Mouse (Mus musculus): ENCODE measurements around the gene Cdh4. TPM values are rescaled to one million over a fixed set of nuclear protein-coding genes. Genes with fewer than 3 reads are reported as not detected.

Gene Cdh4
- total RNA-seq, 1 experiment = 1.9 TPM

DNA sequence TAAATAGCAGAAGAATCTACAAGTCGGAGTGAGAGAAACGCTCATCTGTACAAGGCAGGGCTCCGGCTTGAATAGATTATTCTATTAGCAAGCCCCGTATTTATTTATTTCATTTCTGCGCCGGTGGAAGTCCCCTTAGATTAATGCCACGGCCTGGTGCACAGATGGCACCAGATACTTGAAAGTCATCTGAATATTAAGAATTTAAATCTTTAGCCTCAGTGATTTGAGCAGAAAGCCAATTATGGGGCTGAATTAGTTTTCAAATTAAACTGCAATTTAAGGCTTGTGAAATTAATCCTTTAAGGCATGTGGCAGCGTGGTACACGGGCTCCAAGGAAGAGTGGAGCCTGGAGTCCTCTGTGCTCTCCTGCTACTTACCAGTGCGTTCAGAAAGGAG lies 411.7 kb downstream of the Cdh4 start:
- no peak overlapping the region for H3K9ac ChIP-seq (ENCODE audit: insufficient read depth, low read depth, low read length, poor library complexity, severe bottlenecking)
- H3K36me3 ChIP-seq (ENCODE audit: control insufficient read depth, insufficient read depth, low read length, poor library complexity, severe bottlenecking) = no peaks in the 10 kb centered on the region
- DNase-seq (ENCODE audit: low read depth, low spot score) = no peak
- in situ Hi-C loops (cut with MboI; ENCODE audit: low sequenced_read_pairs in 2 of 2, unreplicated experiment in 2 of 2) = no loop called here
- no peak overlapping the region for H3K4me3 ChIP-seq (ENCODE audit: insufficient read depth in 1 of 2, low read depth in 1 of 2, low read length in 2 of 2, poor library complexity in 1 of 2, severe bottlenecking in 1 of 2)
- H3K4me1 ChIP-seq (ENCODE audit: control insufficient read depth in 2 of 2, insufficient read depth in 2 of 2, low read length in 2 of 2, poor library complexity in 1 of 2) = no peaks in the 10 kb centered on the region
- H3K27ac ChIP-seq (ENCODE audit: insufficient read depth, low read depth, low read length, poor library complexity, severe bottlenecking) = no peak overlapping the region
- no peaks in the 10 kb centered on the region for H3K9me3 ChIP-seq (ENCODE audit: control insufficient read depth, insufficient read depth, low read depth, low read length)
- no peak for TF ChIP-seq CHD2 (IDR thresholded peaks at IDR 0.05; ENCODE audit: low read depth, low read length)
- TF ChIP-seq MAFK (IDR thresholded peaks at IDR 0.05; ENCODE audit: insufficient read depth, low read depth, low read length) = no peak
- no peak for TF ChIP-seq HCFC1 (IDR thresholded peaks at IDR 0.05; ENCODE audit: borderline replicate concordance, insufficient read depth, low read length)
- TF ChIP-seq ZC3H11A (IDR thresholded peaks at IDR 0.05; ENCODE audit: borderline replicate concordance, low read depth, low read length) = no peak
- no peak for TF ChIP-seq ZNF384 (IDR thresholded peaks at IDR 0.05; ENCODE audit: low read depth, low read length)

DNA sequence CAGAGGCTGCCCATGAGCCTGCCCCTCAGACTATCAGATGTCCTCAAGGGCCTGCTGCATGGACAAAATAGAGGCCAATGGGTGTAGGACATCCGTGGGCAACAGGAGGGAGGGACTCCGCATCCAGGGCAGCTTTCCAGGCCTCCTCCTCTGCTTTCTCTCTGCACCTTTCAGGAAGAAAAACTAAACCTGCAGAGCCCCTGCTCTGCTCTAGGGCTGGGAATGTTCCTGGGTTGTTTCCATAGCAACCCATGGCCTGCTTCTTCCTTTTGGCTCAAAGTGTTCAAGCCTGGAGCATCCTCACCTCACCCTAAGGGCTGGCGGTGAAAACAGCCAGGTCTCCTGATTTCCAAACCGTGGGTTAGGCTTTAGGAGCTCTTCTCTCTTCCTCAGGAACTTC lies 414.9 kb downstream of the Cdh4 start:
- Histone ChIP-seq H3K4me1 (ENCODE audit: control insufficient read depth in 2 of 2, insufficient read depth in 2 of 2, low read length in 2 of 2, poor library complexity in 1 of 2) (no peaks in the 10 kb centered on the region), H3K9ac (ENCODE audit: insufficient read depth, low read depth, low read length, poor library complexity, severe bottlenecking) (no peak overlapping the region), H3K9me3 (ENCODE audit: control insufficient read depth, insufficient read depth, low read depth, low read length) (no peaks in the 10 kb centered on the region), H3K27ac (ENCODE audit: insufficient read depth, low read depth, low read length, poor library complexity, severe bottlenecking) (no peak overlapping the region), H3K36me3 (ENCODE audit: control insufficient read depth, insufficient read depth, low read length, poor library complexity, severe bottlenecking) (no peaks in the 10 kb centered on the region), H3K4me3 (ENCODE audit: insufficient read depth in 1 of 2, low read depth in 1 of 2, low read length in 2 of 2, poor library complexity in 1 of 2, severe bottlenecking in 1 of 2) (no peak overlapping the region)
- in situ Hi-C loops (cut with MboI; ENCODE audit: low sequenced_read_pairs in 2 of 2, unreplicated experiment in 2 of 2) = no loop called here
- DNase-seq (ENCODE audit: low read depth, low spot score) = no peak
- TF ChIP-seq CHD2 (IDR thresholded peaks at IDR 0.05; ENCODE audit: low read depth, low read length) (no peak), ZC3H11A (IDR thresholded peaks at IDR 0.05; ENCODE audit: borderline replicate concordance, low read depth, low read length) (no peak), MAFK (IDR thresholded peaks at IDR 0.05; ENCODE audit: insufficient read depth, low read depth, low read length) (no peak), ZNF384 (IDR thresholded peaks at IDR 0.05; ENCODE audit: low read depth, low read length) (no peak), HCFC1 (IDR thresholded peaks at IDR 0.05; ENCODE audit: borderline replicate concordance, insufficient read depth, low read length) (no peak)

DNA sequence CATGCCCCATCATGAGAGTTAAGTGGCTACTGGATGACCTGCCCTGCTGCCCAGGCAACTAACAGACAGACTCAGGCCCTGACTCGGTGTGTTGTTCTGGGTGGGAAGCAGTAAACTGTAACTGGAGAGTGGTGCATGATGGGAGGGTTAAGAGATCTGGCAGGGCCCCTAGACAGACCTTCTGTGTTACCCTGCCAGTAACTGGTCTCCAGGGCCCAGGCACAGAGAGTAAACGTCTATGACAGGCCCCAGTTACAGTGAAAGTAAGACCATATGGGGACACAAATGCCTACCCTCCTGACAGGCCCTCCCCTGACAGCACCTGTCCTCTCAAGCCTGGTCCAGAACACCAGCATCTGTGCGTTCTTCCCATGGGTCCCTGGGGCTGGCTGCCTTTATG lies 420.4 kb downstream of the Cdh4 start:
- in situ Hi-C loops (cut with MboI; ENCODE audit: low sequenced_read_pairs in 2 of 2, unreplicated experiment in 2 of 2) = no loop called here
- no peak overlapping the region for H3K4me3 ChIP-seq (ENCODE audit: insufficient read depth in 1 of 2, low read depth in 1 of 2, low read length in 2 of 2, poor library complexity in 1 of 2, severe bottlenecking in 1 of 2)
- TF ChIP-seq CHD2 (IDR thresholded peaks at IDR 0.05; ENCODE audit: low read depth, low read length) (no peak), ZC3H11A (IDR thresholded peaks at IDR 0.05; ENCODE audit: borderline replicate concordance, low read depth, low read length) (no peak), ZNF384 (IDR thresholded peaks at IDR 0.05; ENCODE audit: low read depth, low read length) (no peak), MAFK (IDR thresholded peaks at IDR 0.05; ENCODE audit: insufficient read depth, low read depth, low read length) (no peak), HCFC1 (IDR thresholded peaks at IDR 0.05; ENCODE audit: borderline replicate concordance, insufficient read depth, low read length) (no peak)
- no peaks in the 10 kb centered on the region for H3K9me3 ChIP-seq (ENCODE audit: control insufficient read depth, insufficient read depth, low read depth, low read length)
- H3K36me3 ChIP-seq (ENCODE audit: control insufficient read depth, insufficient read depth, low read length, poor library complexity, severe bottlenecking) = no peaks in the 10 kb centered on the region
- no peak for DNase-seq (ENCODE audit: low read depth, low spot score)
- no peak overlapping the region for H3K9ac ChIP-seq (ENCODE audit: insufficient read depth, low read depth, low read length, poor library complexity, severe bottlenecking)
- no peak overlapping the region for H3K27ac ChIP-seq (ENCODE audit: insufficient read depth, low read depth, low read length, poor library complexity, severe bottlenecking)
- H3K4me1 ChIP-seq (ENCODE audit: control insufficient read depth in 2 of 2, insufficient read depth in 2 of 2, low read length in 2 of 2, poor library complexity in 1 of 2) = no peaks in the 10 kb centered on the region

DNA sequence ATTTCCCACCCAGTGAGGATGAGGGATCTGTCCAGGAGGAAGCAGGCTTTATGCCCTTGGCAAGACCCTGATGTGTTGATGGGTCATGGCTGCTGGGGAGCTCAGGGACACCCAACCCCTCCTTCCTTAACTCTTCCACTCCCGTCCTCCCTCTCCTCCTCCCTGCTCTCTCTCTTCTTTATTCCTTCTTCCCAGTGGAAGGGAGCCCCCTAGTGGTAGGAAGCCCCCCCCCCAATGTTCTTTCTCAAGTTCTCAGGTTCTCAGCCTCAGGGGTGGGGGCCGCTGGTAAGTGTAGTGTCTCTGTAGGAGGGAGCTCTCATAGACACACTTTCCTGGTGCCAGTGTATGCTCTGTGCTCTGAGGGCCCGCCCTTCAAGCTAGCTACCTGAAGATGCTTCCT lies 421.0 kb downstream of the Cdh4 start:
- peak; percentile 13 for DNase-seq (ENCODE audit: low read depth, low spot score)
- Histone ChIP-seq H3K9ac (ENCODE audit: insufficient read depth, low read depth, low read length, poor library complexity, severe bottlenecking) (no peak overlapping the region), H3K9me3 (ENCODE audit: control insufficient read depth, insufficient read depth, low read depth, low read length) (no peaks in the 10 kb centered on the region), H3K4me1 (ENCODE audit: control insufficient read depth in 2 of 2, insufficient read depth in 2 of 2, low read length in 2 of 2, poor library complexity in 1 of 2) (no peaks in the 10 kb centered on the region), H3K36me3 (ENCODE audit: control insufficient read depth, insufficient read depth, low read length, poor library complexity, severe bottlenecking) (no peaks in the 10 kb centered on the region), H3K4me3 (ENCODE audit: insufficient read depth in 1 of 2, low read depth in 1 of 2, low read length in 2 of 2, poor library complexity in 1 of 2, severe bottlenecking in 1 of 2) (no peak overlapping the region), H3K27ac (ENCODE audit: insufficient read depth, low read depth, low read length, poor library complexity, severe bottlenecking) (no peak overlapping the region)
- no peak for TF ChIP-seq ZC3H11A (IDR thresholded peaks at IDR 0.05; ENCODE audit: borderline replicate concordance, low read depth, low read length)
- no peak for TF ChIP-seq HCFC1 (IDR thresholded peaks at IDR 0.05; ENCODE audit: borderline replicate concordance, insufficient read depth, low read length)
- no peak for TF ChIP-seq MAFK (IDR thresholded peaks at IDR 0.05; ENCODE audit: insufficient read depth, low read depth, low read length)
- TF ChIP-seq CHD2 (IDR thresholded peaks at IDR 0.05; ENCODE audit: low read depth, low read length) = no peak
- no peak for TF ChIP-seq ZNF384 (IDR thresholded peaks at IDR 0.05; ENCODE audit: low read depth, low read length)
- in situ Hi-C loops (cut with MboI; ENCODE audit: low sequenced_read_pairs in 2 of 2, unreplicated experiment in 2 of 2) = no loop called here

DNA sequence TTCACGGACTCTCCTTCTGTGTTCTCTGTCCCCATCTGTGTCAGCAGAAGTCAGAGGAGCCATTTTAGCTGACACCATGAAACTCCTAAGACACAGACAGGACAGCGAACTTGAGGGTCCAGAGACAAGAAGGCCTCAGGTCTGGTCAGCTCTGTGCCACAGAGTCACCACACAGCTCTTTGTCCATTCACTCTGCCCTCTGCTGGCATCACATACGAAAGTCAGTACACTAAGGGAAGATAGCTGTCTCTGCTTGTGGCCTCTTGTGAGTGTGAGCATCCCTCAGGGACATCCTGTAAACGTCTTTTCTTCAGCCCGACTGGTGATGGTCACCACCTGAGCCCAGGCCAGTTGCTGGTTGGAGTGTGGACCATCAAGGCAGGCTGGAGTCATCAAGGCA lies 422.9 kb downstream of the Cdh4 start:
- H3K9ac ChIP-seq (ENCODE audit: insufficient read depth, low read depth, low read length, poor library complexity, severe bottlenecking) = no peak overlapping the region
- DNase-seq (ENCODE audit: low read depth, low spot score) = no peak
- H3K36me3 ChIP-seq (ENCODE audit: control insufficient read depth, insufficient read depth, low read length, poor library complexity, severe bottlenecking) = no peaks in the 10 kb centered on the region
- H3K27ac ChIP-seq (ENCODE audit: insufficient read depth, low read depth, low read length, poor library complexity, severe bottlenecking) = no peak overlapping the region
- peaks cover 0 to 3% of the 10 kb centered on the region in 2 experiments; a peak in 1 of 4 replicates for H3K4me1 ChIP-seq (ENCODE audit: control insufficient read depth in 2 of 2, insufficient read depth in 2 of 2, low read length in 2 of 2, poor library complexity in 1 of 2)
- H3K9me3 ChIP-seq (ENCODE audit: control insufficient read depth, insufficient read depth, low read depth, low read length) = no peaks in the 10 kb centered on the region
- H3K4me3 ChIP-seq (ENCODE audit: insufficient read depth in 1 of 2, low read depth in 1 of 2, low read length in 2 of 2, poor library complexity in 1 of 2, severe bottlenecking in 1 of 2) = no peak overlapping the region
- TF ChIP-seq ZNF384 (IDR thresholded peaks at IDR 0.05; ENCODE audit: low read depth, low read length) (no peak), ZC3H11A (IDR thresholded peaks at IDR 0.05; ENCODE audit: borderline replicate concordance, low read depth, low read length) (no peak), HCFC1 (IDR thresholded peaks at IDR 0.05; ENCODE audit: borderline replicate concordance, insufficient read depth, low read length) (no peak), MAFK (IDR thresholded peaks at IDR 0.05; ENCODE audit: insufficient read depth, low read depth, low read length) (no peak), CHD2 (IDR thresholded peaks at IDR 0.05; ENCODE audit: low read depth, low read length) (no peak)
- in situ Hi-C loops (cut with MboI; ENCODE audit: low sequenced_read_pairs in 2 of 2, unreplicated experiment in 2 of 2) = no loop called here
